Mouse (Mus musculus): Measurements from ENCODE around the gene Zfhx3. TPM values are rescaled to one million over a fixed set of nuclear protein-coding genes. Genes with fewer than 3 reads are reported as not detected.

Gene Zfhx3
- polyA plus RNA-seq, 1 experiment from 2014 or later: 34.7 TPM

GRCm38 (mm10) chr8:109001923-109002322 is 1059.5 kb downstream of the Zfhx3 start:
- Histone ChIP-seq H3K9me3 (ENCODE audit: control insufficient read depth, low read length) (no peaks in the 10 kb centered on the region), H3K27ac (no peak overlapping the region), H3K4me2 (replicated peaks) (no peak overlapping the region), H3K36me3 (replicated peaks; ENCODE audit: control insufficient read depth, insufficient read depth) (no peaks in the 10 kb centered on the region), H3K27me3 (ENCODE audit: control insufficient read depth, insufficient read depth, low read length) (no peaks in the 10 kb centered on the region), H3K4me1 (replicated peaks; ENCODE audit: control insufficient read depth, insufficient read depth, low read length) (no peaks in the 10 kb centered on the region), H3K9ac (no peak overlapping the region), H3K4me3 (replicated peaks; ENCODE audit: low read length) (no peak overlapping the region)
- whole genome bisulfite sequencing: 89% methylated on average over 5 of the region's 5 CpGs
- no peak for DNase-seq (ENCODE audit: low spot score)
- no peak for ATAC-seq (ENCODE audit: low FRiP score)

- no peaks in the 10 kb centered on the region for H3K4me1 ChIP-seq (replicated peaks; ENCODE audit: control insufficient read depth, insufficient read depth, low read length)
- H3K27me3 ChIP-seq (ENCODE audit: control insufficient read depth, insufficient read depth, low read length): no peaks in the 10 kb centered on the region
- DNase-seq (ENCODE audit: low spot score) (no peak), ATAC-seq (ENCODE audit: low FRiP score) (no peak)
- no peaks in the 10 kb centered on the region for H3K36me3 ChIP-seq (replicated peaks; ENCODE audit: control insufficient read depth, insufficient read depth)
- H3K27ac ChIP-seq: no peak overlapping the region
- no peak overlapping the region for H3K4me3 ChIP-seq (replicated peaks; ENCODE audit: low read length)
- WGBS: 72% methylated on average over 9 of the region's 9 CpGs
- no peaks in the 10 kb centered on the region for H3K9me3 ChIP-seq (ENCODE audit: control insufficient read depth, low read length)
- H3K9ac ChIP-seq: no peak overlapping the region
- no peak overlapping the region for H3K4me2 ChIP-seq (replicated peaks)
These were observed 1064.5 kb downstream of the Zfhx3 start for GRCm38 (mm10) chr8:109006986-109007385.

Small RNAs within 50 kb of the gene (microRNA-seq; reads per million reads assigned to microRNA genes)
- gene Mir3108: not detected

All from hindbrain, embryonic 14.5 days (tissue).